Mouse (Mus musculus): ENCODE results near the gene Lig3.

The Lig3 gene

DNA sequence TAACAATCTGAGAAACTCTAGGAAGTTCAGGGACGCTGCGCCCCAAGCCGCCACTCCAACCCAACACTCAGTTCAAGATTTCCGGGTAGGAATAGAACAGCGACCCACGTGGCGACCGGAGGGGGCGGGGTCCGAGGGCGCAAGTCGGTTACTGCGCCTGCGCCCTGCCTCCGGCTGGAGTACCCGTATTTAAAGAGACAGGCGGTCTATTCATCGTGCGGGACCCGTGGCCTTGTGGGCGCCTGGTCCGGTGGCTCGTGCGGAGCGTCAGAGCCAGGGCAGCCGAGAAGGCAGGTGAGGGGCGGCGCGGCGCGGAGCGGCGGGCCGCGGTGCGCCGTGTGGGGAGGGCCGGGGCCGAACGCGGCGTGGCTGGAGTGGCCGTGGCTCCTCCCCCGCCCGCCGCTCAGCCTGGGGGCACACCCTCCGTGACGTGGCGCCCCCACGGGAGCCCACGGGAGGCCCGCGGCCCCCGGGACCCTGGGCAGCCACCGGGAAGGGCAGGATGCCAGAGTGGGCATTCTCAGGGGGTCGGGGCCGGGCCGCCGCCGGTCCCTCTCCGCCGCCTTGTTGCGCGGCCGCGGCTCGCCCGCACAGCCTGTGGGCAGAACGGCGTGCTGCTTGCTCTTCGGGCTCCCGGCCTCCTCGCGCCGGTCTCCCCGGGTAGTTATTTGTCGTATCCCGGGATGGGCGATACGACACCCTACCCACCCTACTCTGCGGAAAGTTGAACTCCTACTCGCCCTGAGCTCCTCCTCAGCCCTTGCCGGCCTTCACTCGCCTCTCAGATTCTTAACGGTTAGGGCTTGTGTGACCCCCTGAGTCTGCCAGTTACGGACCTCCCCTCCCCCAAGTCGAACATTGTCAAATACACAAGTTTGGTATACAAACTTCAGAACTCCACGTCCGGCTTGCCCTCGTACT lies at the start of gene Lig3:
Gene Lig3, plus strand, starts transcription at position 126 of the 921 bp plus-strand sequence.
- DNase-seq (ENCODE audit: extremely low read depth, insufficient read length, low spot score): peak; percentile 93

GRCm38 (mm10) chr11:82734227-82734626 lies 46.7 kb upstream of the Lig3 start:
- no peak for DNase-seq (ENCODE audit: extremely low read depth, insufficient read length, low spot score)

- DNase-seq (ENCODE audit: extremely low read depth, insufficient read length, low spot score): no peak
These were observed 41.9 kb upstream of the Lig3 start for GRCm38 (mm10) chr11:82739006-82739405.

- DNase-seq (ENCODE audit: extremely low read depth, insufficient read length, low spot score): no peak
These were observed 34.8 kb upstream of the Lig3 start for GRCm38 (mm10) chr11:82746138-82746537.

DNA sequence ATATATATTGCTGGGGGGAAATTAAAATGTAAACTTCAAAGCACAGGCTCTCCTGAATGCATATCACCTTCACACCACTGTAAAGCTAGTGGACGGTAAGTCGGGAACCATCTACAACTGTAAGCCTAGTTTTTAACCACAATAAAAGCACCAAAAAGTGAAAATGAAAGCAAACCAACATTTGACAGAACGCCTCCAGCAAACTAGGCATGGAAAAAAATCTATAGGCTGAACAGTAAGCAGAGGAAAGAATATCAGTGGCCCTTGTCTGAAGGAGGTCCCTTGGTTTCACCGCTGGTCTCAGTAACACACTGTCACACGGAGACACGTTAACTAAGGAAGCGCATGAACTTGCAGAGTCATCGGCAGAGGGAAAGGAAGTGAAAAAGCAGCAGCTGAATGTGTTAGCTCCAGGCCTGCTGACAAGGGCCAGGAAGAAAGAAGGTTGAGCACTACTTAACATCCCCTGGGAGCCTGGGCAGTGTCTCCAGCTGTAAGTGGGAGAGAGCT lies 34.0 kb upstream of the Lig3 start:
- DNase-seq (ENCODE audit: extremely low read depth, insufficient read length, low spot score): no peak

GRCm38 (mm10) chr11:82752349-82753115 lies 28.4 kb upstream of the Lig3 start:
- DNase-seq (ENCODE audit: extremely low read depth, insufficient read length, low spot score): no peak

DNA sequence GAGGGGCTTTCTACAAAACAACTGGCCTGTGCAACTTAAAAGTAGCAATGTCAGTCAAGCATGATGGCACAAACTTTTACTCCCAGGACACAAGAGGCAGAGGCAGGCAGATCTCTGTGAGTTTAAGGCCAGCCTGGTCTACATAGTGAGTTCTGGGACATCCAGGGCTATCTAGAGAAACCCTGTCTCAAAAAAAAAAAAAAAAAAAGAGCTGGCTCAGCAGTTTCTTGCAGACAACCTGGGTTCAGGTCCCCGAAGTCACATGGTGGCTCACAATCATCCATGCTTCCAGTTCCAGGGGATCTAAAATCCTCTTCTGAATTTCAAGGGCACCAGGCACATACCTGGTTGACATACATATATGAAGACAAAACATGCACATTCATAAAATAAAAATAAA lies 25.0 kb upstream of the Lig3 start:
- DNase-seq (ENCODE audit: extremely low read depth, insufficient read length, low spot score): no peak

GRCm38 (mm10) chr11:82762286-82762829 lies 18.6 kb upstream of the Lig3 start:
- no peak for DNase-seq (ENCODE audit: extremely low read depth, insufficient read length, low spot score)

DNA sequence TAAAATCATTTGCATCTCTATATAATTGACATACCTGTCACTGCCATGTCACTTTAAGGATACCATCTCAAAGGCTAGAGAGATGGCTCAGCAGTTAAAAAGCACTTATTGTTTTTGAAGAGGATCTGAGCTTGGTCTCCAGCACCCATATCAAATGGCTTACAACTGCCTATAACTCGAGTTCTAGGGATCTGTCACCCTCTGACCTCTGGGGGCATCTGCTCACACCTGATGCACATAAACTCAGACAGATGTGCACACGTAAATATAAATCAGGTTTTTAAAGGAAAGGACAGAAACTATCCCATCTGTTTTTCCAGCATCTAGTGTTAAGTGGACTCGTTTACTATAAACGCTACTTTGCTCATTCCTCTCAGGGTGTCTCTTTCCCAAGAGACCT lies 17.6 kb upstream of the Lig3 start:
- no peak for DNase-seq (ENCODE audit: extremely low read depth, insufficient read length, low spot score)

DNA sequence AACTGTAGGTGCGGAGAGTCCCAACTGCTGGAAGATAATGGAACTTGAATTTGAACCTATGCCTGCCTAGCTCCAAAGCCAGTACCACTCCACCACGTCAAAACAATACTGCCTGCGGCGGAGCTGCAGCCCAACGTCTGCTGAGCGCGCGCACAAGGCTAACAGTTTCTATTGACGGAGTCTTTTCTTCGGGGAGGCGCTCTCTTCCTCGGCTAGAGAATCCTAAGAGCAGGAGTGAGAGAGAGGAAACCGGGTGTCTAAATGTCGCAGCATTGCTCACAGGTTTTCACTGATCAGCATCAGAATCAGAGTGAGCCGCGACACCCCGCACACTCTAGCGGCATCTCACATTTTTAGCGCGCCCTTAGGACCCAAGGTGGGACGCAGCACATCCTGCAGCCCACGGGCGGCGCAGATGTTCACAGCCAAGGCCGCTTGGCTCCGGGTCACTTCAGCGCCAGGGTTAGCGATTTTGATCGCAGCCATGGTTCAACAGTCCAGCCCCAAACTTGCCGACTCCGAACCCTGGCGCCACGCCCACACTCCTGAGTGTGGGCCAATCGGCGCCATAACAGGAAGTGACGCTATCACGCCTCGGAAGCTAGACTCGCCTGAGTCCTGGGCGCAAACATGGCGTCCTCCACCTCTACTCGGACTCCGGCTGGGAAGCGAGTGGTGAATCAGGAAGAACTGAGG lies 17.0 kb upstream of the Lig3 start, which contains the start of the genes Cct6b and Zfp830:
Gene Cct6b, minus strand, starts transcription at position 580 of the 696 bp plus-strand sequence.
Gene Zfp830, plus strand, starts transcription at position 604 of the 696 bp plus-strand sequence.
- DNase-seq (ENCODE audit: extremely low read depth, insufficient read length, low spot score): peak; percentile 89

- no peak for DNase-seq (ENCODE audit: extremely low read depth, insufficient read length, low spot score)
These were observed 16.4 kb upstream of the Lig3 start for GRCm38 (mm10) chr11:82764438-82764924.

- no peak for DNase-seq (ENCODE audit: extremely low read depth, insufficient read length, low spot score)
These were observed 774 bp upstream of the Lig3 start for GRCm38 (mm10) chr11:82780134-82780533.

- DNase-seq (ENCODE audit: extremely low read depth, insufficient read length, low spot score): no peak
These were observed 1.3 kb downstream of the Lig3 start for GRCm38 (mm10) chr11:82782197-82782596.

GRCm38 (mm10) chr11:82783453-82783852 lies 2.5 kb downstream of the Lig3 start:
- DNase-seq (ENCODE audit: extremely low read depth, insufficient read length, low spot score): no peak

GRCm38 (mm10) chr11:82806656-82807055 lies 25.7 kb downstream of the Lig3 start:
- DNase-seq (ENCODE audit: extremely low read depth, insufficient read length, low spot score): no peak

DNA sequence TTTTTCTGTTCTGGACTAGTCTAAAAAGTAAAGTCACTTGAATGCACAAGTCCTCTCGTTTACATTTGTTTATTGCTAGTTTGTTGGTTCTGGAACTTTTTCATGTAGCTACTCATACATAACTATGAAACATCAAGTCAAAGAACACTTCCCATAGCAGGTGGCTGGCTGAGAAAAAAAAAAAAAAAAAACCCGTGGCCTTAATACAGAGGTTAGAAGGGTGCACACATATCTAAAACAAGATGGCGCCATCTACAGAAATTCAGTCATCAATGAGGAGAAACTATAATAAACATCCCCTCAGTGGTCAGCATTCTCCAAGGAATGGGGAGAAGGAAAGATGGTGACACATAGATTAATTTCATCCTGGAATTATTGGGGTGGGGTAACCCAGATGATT lies 26.5 kb downstream of the Lig3 start:
- DNase-seq (ENCODE audit: extremely low read depth, insufficient read length, low spot score): no peak

DNA sequence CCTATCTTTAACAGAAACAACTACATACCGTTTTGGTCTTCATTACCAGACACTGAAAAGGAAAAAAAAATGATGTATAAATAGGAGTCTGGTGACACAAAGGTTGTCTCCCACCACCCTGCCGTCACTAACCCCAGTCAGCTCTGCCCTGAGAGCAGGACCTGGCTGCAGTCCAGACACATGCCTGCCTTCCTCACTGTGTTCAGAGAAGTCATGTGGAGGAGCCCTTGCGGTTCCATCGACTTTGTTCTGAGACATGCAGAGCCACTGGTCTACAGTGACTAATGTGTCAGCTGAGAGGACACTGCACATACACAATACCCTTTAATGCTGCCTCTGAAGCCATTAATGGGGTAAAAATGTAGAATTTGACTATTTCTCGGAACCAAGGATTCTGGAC lies 27.6 kb downstream of the Lig3 start:
- DNase-seq (ENCODE audit: extremely low read depth, insufficient read length, low spot score): no peak

DNA sequence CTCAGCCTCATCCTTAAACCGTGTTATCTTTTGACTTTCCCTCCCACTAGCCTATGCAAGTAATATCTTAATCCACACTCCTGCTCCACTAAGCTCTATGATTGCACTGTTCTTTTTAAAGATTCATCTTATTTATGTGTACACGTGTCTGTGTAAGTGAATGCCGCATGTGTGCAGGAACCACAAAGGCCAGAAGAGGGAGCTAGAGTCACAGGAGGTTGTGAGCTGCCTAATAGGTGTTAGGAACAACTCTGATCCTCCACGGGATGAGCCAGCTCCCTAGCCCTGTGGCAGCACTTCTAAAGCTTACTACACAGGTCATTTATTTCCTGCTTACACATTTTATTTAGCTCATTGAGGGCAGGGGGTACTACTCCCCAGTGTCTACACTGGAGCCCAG lies 38.4 kb downstream of the Lig3 start:
- DNase-seq (ENCODE audit: extremely low read depth, insufficient read length, low spot score): peak; percentile 21

DNA sequence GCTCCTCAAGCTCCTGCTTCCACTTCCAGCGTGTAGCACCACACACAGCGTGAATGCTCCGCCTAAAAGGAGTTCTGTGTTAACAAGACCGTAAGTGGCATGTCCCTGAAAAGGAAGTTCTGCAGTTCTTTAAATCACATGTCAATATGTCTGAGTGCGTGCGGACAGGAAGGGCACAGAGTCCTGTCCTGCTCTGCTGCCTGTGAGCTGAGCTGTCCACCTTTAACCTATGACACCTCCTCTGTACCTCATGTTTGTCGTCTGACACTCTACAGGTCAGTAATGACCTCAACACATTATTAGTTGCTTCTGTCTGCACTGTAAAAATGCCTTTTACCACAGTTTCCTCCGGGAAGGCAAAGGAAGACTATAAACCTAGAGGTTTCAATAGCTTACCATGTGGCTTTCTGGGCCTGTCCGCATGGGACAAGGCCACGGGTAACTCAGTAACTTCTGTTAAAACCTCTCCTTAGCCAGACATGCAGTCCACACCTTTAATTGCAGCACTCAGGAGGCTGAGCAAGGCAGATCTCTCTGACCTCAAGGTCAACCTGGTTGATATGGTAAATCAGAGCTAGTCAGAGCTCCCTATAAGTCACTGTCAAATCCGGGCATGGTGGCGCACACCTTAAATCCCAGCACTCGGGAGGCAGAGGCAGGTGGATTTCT lies 40.0 kb downstream of the Lig3 start:
- no peak for DNase-seq (ENCODE audit: extremely low read depth, insufficient read length, low spot score)

DNA sequence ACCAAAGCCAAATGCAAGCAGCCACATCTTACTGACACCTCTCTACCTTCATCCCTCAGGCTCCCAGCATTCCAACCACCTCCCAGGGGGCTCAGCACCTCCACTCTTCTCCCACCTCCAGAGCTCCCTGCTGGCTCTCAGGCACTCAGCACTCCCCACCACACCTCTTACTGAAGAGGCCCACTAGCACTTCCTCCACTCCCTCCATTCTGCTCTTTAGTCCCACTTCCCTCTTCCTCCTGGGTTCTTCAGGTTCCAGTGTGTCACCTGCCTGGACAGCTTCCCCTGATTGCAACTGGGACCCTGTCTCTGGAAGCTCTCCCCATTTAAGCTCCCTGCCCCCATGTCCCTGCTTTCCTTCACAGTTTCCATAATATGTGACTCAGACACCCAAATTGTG lies 45.9 kb downstream of the Lig3 start:
- DNase-seq (ENCODE audit: extremely low read depth, insufficient read length, low spot score): no peak

Measured in 3134 (cell line).